9 mouse cellular contexts compared by ENCODE assay signal in the genomic region with DNA sequence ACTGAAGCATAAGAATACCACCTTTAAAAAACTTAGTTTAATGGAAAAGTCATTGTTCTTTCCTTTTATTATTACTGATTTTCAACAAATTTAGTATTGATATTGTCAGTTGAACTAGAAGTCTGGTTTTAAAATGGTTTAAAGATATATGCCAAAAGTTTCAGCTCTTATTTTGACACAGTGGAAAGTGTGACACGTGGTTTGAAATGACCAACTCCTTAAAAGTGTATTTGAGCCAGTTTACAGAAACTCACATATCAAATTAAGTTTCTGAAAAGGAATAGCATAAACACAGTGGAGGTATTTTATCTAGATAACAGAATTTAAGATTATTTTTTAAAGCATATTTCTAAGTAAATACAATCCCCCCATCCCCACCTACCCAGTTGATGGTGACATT. TPM values are rescaled to one million over a fixed set of nuclear protein-coding genes. Genes with fewer than 3 reads are reported as not detected.
DNase-seq lines count a peak whose midpoint lies in the region; ATAC-seq and TF ChIP-seq lines count a peak whose summit lies in the region.
"Had no signal": no experiment of that assay in that cellular context is flagged by ENCODE, and none has a peak within 500 bp of the region (broad histone marks: within the 10 kb centered on the region; RNA-seq: fewer than 3 reads in every experiment).

No protein-coding gene starts in this region.

- H3K27me3 ChIP-seq in kidney, embryonic 15.5 days: no peaks in the 10 kb centered on the region
- no peaks in the 10 kb centered on the region for H3K27me3 ChIP-seq in forebrain, embryonic 12.5 days
- H3K27me3 ChIP-seq in intestine, embryonic 16.5 days (replicated peaks; ENCODE audit: control insufficient read depth, insufficient read depth, low read length): no peaks in the 10 kb centered on the region
- H3K27me3 ChIP-seq in myocyte (ENCODE audit: control insufficient read depth, insufficient read depth, insufficient read length): no peaks in the 10 kb centered on the region
- H3K27me3 ChIP-seq: heart, embryonic 12.5 days had no signal

- H3ac ChIP-seq in myocyte (ENCODE audit: control insufficient read depth, insufficient read length): no peak overlapping the region

- H3K4me3 ChIP-seq in kidney, embryonic 15.5 days (replicated peaks): peak overlapping the region; percentile 90; the same call in 1 of the 2 replicates
- H3K4me3 ChIP-seq in forebrain, embryonic 12.5 days (replicated peaks): no peak overlapping the region
- H3K4me3 ChIP-seq in intestine, embryonic 16.5 days (ENCODE audit: low read length): no peak overlapping the region
- peak overlapping the region; percentile 93 for H3K4me3 ChIP-seq in myocyte

- no peak overlapping the region for H3K27ac ChIP-seq in kidney, embryonic 15.5 days
- no peak overlapping the region for H3K27ac ChIP-seq in forebrain, embryonic 12.5 days
- no peak overlapping the region for H3K27ac ChIP-seq in intestine, embryonic 16.5 days (ENCODE audit: low read length)

- no peak overlapping the region for H3K9ac ChIP-seq in kidney, embryonic 15.5 days
- H3K9ac ChIP-seq in forebrain, embryonic 12.5 days: no peak overlapping the region
- no peak overlapping the region for H3K9ac ChIP-seq in intestine, embryonic 16.5 days (ENCODE audit: low read depth, low read length)

- no peak for DNase-seq in kidney, postnatal 4 days
- no peak for DNase-seq in thymus, postnatal 10 days (ENCODE audit: low spot score in 2 of 2)

- no peak for ATAC-seq in kidney, embryonic 15.5 days (replicated peaks; ENCODE audit: low FRiP score)
- no peak for ATAC-seq in forebrain, embryonic 12.5 days (ENCODE audit: low FRiP score)
- no peak for ATAC-seq in intestine, embryonic 16.5 days
- ATAC-seq in CD4-positive, CD25-positive, alpha-beta regulatory T cell, adult 4 months: no peak
- no peak for ATAC-seq in cerebellum, adult (ENCODE audit: insufficient number of reproducible peaks, low FRiP score, low TSS enrichment)

- TF ChIP-seq POLR2A in myocyte (IDR thresholded peaks at IDR 0.05; ENCODE audit: insufficient read length, low read depth): no peak

- WGBS in kidney, embryonic 15.5 days: 78% methylated on average over 1 of the region's 1 CpGs
- 96% methylated on average over 1 of the region's 1 CpGs for WGBS in forebrain, embryonic 12.5 days
- WGBS in intestine, embryonic 16.5 days: 76% methylated on average over 1 of the region's 1 CpGs

- H3K4me1 ChIP-seq in kidney, embryonic 15.5 days: peaks cover 41% of the 10 kb centered on the region
- H3K4me1 ChIP-seq in forebrain, embryonic 12.5 days: peaks cover 47% of the 10 kb centered on the region
- peaks cover 20% of the 10 kb centered on the region for H3K4me1 ChIP-seq in intestine, embryonic 16.5 days (ENCODE audit: control insufficient read depth, insufficient read depth, low read length)

- H3K4me2 ChIP-seq in kidney, embryonic 15.5 days: peak overlapping the region; percentile 62
- H3K4me2 ChIP-seq in forebrain, embryonic 12.5 days: peak overlapping the region; percentile 86
- H3K4me2 ChIP-seq in intestine, embryonic 16.5 days (ENCODE audit: low read depth, low read length): peak overlapping the region; percentile 54
- peak overlapping the region; percentile 90 for H3K4me2 ChIP-seq in myocyte (ENCODE audit: low read depth)

- no peaks in the 10 kb centered on the region for H3K9me3 ChIP-seq in kidney, embryonic 15.5 days (replicated peaks)
- no peaks in the 10 kb centered on the region for H3K9me3 ChIP-seq in forebrain, embryonic 12.5 days
- H3K9me3 ChIP-seq in intestine, embryonic 16.5 days (ENCODE audit: control insufficient read depth, low read length): no peaks in the 10 kb centered on the region
- H3K9me3 ChIP-seq: heart, embryonic 12.5 days had no signal

- H3K79me2 ChIP-seq in myocyte (ENCODE audit: control insufficient read depth, insufficient read depth): peaks cover 68% of the 10 kb centered on the region

- H3K36me3 ChIP-seq in kidney, embryonic 15.5 days: peaks cover 38% of the 10 kb centered on the region
- H3K36me3 ChIP-seq in forebrain, embryonic 12.5 days (replicated peaks): peaks cover 30% of the 10 kb centered on the region
- H3K36me3 ChIP-seq in intestine, embryonic 16.5 days (ENCODE audit: control insufficient read depth, insufficient read depth, low read length): no peaks in the 10 kb centered on the region
- peaks cover 22% of the 10 kb centered on the region for H3K36me3 ChIP-seq in myocyte (ENCODE audit: control insufficient read depth, insufficient read depth)

TF ChIP-seq in myocyte, 11 proteins besides CTCF, POLR2A, EP300 and RAD21:
- no peak for TF ChIP-seq CEBPB (IDR thresholded peaks at IDR 0.05; ENCODE audit: insufficient read depth, poor library complexity, severe bottlenecking)
- TF ChIP-seq TCF3 (IDR thresholded peaks at IDR 0.05; ENCODE audit: insufficient read length, low read depth): no peak

RNA-seq across cellular contexts. Expression of a gene that starts 2.2 kb away (rescaled TPM):
- polyA plus RNA-seq in kidney, embryonic 15.5 days (2015; fragmentation: Nextera tagmentation; extraction: Ambion mirVana): 25.9 and 27.0 TPM in 2 replicates
- polyA plus RNA-seq in forebrain, embryonic 12.5 days (2016; fragmentation: Nextera tagmentation; extraction: Ambion mirVana): 46.9 and 52.5 TPM in 2 replicates
- 16.2 and 17.6 TPM in 2 replicates for polyA plus RNA-seq in intestine, embryonic 16.5 days (2015; fragmentation: Nextera tagmentation; extraction: Ambion mirVana)
- 5.8 TPM for polyA plus RNA-seq in myocyte (2012; fragmentation: generic; extraction: Trizol)
- 1 to 10 TPM; 7.2 to 8.4 TPM for polyA plus RNA-seq in CD4-positive, CD25-positive, alpha-beta regulatory T cell, adult 4 months (2017; shearing (Covaris generic))

RNA-seq across cellular contexts. Expression of a gene that starts 2.4 kb away (rescaled TPM):
- 38.8 and 40.2 TPM in 2 replicates for polyA plus RNA-seq in kidney, embryonic 15.5 days (2015; fragmentation: Nextera tagmentation; extraction: Ambion mirVana)
- 49.3 and 53.3 TPM in 2 replicates for polyA plus RNA-seq in forebrain, embryonic 12.5 days (2016; fragmentation: Nextera tagmentation; extraction: Ambion mirVana)
- 41.7 and 43.3 TPM in 2 replicates for polyA plus RNA-seq in intestine, embryonic 16.5 days (2015; fragmentation: Nextera tagmentation; extraction: Ambion mirVana)
- polyA plus RNA-seq in myocyte (2012; fragmentation: generic; extraction: Trizol): 11.4 TPM
- polyA plus RNA-seq in CD4-positive, CD25-positive, alpha-beta regulatory T cell, adult 4 months (2017; shearing (Covaris generic)): 10 to 100 TPM; 14.8 to 22.1 TPM

RNA-seq across cellular contexts. Expression of a gene that starts 37.6 kb away (rescaled TPM):
- polyA plus RNA-seq in kidney, embryonic 15.5 days (2015; fragmentation: Nextera tagmentation; extraction: Ambion mirVana): 0.44 and 0.75 TPM in 2 replicates
- polyA plus RNA-seq in forebrain, embryonic 12.5 days (2016; fragmentation: Nextera tagmentation; extraction: Ambion mirVana): 2.7 and 3.1 TPM in 2 replicates
- 0.22 and 0.23 TPM in 2 replicates for polyA plus RNA-seq in intestine, embryonic 16.5 days (2015; fragmentation: Nextera tagmentation; extraction: Ambion mirVana)
- polyA plus RNA-seq in myocyte (2012; fragmentation: generic; extraction: Trizol): not detected
- polyA plus RNA-seq in CD4-positive, CD25-positive, alpha-beta regulatory T cell, adult 4 months (2017; shearing (Covaris generic)): not detected

Comparison
In these comparisons a context has a peak if more than half of its experiments do, and no peak if none do; other contexts are left out.
1. H3K4me3 ChIP-seq: peak in kidney, embryonic 15.5 days (single experiment) and myocyte (single experiment); none in forebrain, embryonic 12.5 days (single experiment) and intestine, embryonic 16.5 days (single experiment).
2. Peak in every context shown above with its lines, with median percentiles within 50 percentile points of each other: H3K4me2 ChIP-seq.